Mouse (Mus musculus) heart, embryonic 13.5 days (tissue): ENCODE measurements around the gene Dyx1c1. TPM values are rescaled to one million over a fixed set of nuclear protein-coding genes. Genes with fewer than 3 reads are reported as not detected.

Source experiments
- microRNA-seq: library from miRNA; unstranded; fragments of <30 nt; microRNA quantifications from one replicate; pipeline ENCODE4, GENCODE M21; 2016
- polyA plus RNA-seq: library from polyadenylated mRNA; unstranded; fragments of >200 nt; fragmentation: Nextera tagmentation; extraction: Ambion mirVana; gene quantifications from 2 replicates; pipeline ENCODE4 v1.2.1, GENCODE M21; 2015

The Dyx1c1 gene
- polyA plus RNA-seq, 1 experiment from 2014 or later = 0.88 TPM

Small RNAs within 50 kb of the gene (microRNA-seq; reads per million reads assigned to microRNA genes)
- not detected for gene Gm27353

Other genes with a start within 250 kb of the Dyx1c1 start
- gene Prtg, start 151.9 kb upstream of the Dyx1c1 start, polyA plus RNA-seq = 0.87 and 0.92 TPM in 2 replicates
- gene Pygo1, start 33.1 kb upstream of the Dyx1c1 start, polyA plus RNA-seq = 1.8 and 2.0 TPM in 2 replicates
- gene Gm44503, start 67 bp downstream of the Dyx1c1 start, polyA plus RNA-seq = not detected in 2 replicates
- 14.3 TPM in 2 replicates for gene Ccpg1os, start 26.6 kb downstream of the Dyx1c1 start, polyA plus RNA-seq
- gene Ccpg1, start 26.6 kb downstream of the Dyx1c1 start, polyA plus RNA-seq = 25.9 and 29.2 TPM in 2 replicates
- 5.7 and 7.1 TPM in 2 replicates for gene Pigb, start 81.6 kb downstream of the Dyx1c1 start, polyA plus RNA-seq
- gene Rab27a, start 86.1 kb downstream of the Dyx1c1 start, polyA plus RNA-seq = 3.5 and 3.6 TPM in 2 replicates
- gene Khdc3, start 143.1 kb downstream of the Dyx1c1 start, polyA plus RNA-seq = not detected in 2 replicates
- gene Gm20509, start 143.7 kb downstream of the Dyx1c1 start, polyA plus RNA-seq = not detected in 2 replicates
- 83.9 and 87.0 TPM in 2 replicates for gene Rsl24d1, start 154.6 kb downstream of the Dyx1c1 start, polyA plus RNA-seq